Mouse (Mus musculus) retina, embryonic 14.5 days (tissue): ENCODE results near the gene Fgfr2.
A peak's percentile ranks its signal among the peaks of the same experiment; 100 is the strongest.

ENCODE experiments used
- DNase-seq: peaks from one replicate; pipeline ENCODE4 v3.0.0-alpha.2; 2015; ENCODE audit warnings: low spot score

Gene Fgfr2

GRCm38 (mm10) chr7:131826811-131827210, 1296.3 kb downstream of the Fgfr2 start:
- DNase-seq: no peak

GRCm38 (mm10) chr7:131817976-131818375, 1305.2 kb downstream of the Fgfr2 start:
- DNase-seq: no peak

DNA sequence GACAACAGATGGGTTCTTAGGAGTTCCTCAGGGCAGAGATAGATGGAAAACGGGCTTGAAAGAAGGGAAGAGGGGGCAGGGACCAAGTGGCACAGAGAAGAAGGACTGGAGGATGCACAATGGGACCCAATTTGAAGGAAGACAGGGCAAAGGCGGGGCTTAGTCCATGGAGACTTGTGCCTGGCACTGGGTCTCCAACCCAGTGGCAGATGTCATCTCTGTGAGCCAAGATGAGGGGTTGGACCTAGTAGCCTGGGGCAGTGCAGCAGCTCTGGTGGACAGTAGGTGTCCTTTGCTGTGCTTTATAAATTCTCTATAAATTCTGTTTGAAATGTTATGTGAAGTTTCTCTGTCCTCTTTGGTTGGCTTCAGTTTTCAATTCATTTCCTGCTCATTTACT, 1306.5 kb downstream of the Fgfr2 start:
- DNase-seq: no peak

GRCm38 (mm10) chr7:131812116-131812515, 1311.0 kb downstream of the Fgfr2 start:
- no peak for DNase-seq

DNA sequence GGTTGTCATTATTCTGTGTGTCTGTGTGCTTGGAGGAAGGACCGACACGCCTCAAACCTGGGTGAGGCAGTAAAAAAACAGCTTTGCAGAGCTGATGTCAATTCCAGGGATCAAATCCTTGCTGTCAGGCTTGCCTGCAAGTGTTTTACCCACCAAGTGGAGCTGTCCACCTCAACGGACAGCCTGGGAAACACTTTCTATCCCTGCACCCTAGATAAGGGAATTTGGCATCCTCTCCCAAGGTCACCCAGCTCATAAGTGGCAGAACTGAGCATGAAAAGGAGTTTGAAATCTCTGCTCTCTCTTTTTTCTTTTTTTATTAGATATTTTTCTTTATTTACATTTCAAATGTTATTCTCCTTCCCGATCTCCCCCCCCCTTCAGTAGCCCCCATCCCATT, 1312.2 kb downstream of the Fgfr2 start:
- no peak for DNase-seq

DNA sequence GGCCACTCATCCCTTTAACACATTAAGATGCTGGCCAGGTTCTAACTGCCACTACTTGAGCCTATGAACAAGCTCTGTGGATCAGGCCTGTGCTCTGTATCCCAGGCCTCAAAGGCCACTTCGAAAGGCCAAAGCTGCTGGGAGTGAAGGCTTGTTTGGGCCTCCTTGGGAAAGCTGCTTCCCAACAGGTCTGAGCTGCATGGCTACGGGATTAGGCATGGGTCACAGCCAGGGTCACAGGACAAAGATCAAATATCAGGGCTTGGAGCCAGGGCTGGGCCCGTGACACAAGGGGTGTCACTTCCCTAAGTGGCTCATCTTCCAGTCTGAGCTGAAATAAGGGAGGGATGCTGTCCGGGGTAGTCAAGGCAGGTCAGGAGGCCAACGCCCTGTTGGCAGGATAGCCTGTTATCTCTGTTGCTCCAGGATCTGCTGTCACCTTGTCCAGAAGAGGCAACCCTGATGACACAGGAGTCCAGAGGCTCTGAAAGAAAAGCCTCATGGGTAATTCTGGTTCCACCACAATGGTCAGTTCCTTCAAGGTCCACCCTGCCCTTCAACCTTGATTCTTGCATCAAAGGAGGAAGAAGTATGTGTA, 1313.5 kb downstream of the Fgfr2 start:
- DNase-seq: no peak

DNA sequence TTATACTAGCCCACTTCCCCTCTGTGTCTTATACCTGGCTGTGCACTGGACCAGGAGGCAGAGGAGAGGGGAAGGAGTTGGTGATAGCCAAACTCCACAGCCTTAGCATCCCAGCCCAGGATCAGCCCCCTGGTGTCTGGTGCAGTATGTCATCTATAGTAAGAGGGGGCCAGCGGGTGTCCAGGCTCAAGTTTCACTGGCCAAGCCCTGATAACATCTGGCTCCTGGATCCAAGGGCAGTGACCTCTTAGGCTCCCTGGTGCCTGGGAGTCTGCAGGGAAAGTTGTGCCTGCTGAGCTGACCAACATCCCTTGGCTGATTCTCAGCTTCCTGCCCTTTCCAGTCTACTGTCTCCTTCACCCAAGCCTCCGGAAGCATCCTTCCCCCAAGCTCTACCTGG, 1315.9 kb downstream of the Fgfr2 start:
- no peak for DNase-seq

DNA sequence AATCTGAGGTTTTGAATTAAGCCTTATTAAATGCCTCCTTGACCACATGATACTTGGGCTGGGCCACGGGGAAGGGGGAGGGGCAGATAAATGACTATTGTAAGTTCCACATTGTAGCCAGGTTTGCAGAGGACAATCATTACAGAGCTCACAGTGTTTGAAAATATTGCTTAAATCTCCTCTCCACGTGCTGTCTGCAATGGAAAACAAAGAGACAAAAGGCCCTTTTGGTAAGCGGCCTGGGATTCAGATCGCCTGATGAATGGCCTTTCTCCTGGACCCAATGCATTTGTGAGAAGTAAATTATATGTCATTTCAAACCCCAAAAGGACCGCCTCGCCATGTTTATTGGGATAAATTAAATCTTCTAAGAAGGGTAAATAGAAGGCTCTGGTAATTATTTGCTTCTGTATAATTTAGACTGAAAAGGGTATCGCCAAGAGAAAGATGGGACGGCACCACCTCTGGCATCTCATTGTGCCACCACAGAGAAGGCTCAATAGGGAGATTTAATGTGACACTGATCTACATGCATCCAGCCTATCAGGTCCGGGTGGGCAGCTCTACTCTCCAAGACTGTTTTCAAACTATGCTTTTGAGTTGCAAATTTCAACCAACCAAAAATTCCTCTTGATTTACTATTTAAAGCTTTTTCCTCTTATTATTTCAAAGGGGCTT, 1317.5 kb downstream of the Fgfr2 start:
- no peak for DNase-seq

DNA sequence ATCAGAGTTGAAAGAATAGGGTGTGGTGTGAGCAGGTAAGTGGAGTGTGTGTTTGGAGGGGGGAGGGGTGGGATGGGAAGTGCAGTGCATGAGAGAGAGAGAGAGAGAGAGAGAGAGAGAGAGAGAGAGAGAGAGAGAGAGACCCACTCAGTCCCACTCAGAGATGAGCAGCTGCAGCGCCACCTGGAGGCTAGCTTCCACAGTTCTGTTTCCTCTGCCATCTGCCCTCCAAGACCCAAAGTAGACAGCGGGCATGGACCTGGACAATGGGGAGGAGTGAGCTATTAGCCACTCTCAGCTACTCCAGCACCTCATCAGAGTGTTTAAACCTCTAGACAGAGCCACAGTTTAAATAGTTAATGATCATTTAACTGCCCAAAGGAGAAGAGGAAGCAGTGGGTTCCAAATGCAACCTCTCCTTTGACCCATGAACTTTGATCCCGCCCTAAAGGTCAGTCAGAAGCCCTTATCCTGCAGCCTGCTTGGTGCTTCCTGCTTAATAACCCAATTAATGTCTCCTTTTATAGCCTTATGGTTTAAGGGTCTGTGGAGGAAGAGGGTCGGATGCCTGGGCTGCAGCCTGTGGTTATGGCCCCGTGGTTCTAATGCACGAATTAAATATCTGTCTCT, 1322.6 kb downstream of the Fgfr2 start:
- DNase-seq: peak; percentile 76

- no peak for DNase-seq
These were observed 1326.0 kb downstream of the Fgfr2 start for GRCm38 (mm10) chr7:131797161-131797560.

DNA sequence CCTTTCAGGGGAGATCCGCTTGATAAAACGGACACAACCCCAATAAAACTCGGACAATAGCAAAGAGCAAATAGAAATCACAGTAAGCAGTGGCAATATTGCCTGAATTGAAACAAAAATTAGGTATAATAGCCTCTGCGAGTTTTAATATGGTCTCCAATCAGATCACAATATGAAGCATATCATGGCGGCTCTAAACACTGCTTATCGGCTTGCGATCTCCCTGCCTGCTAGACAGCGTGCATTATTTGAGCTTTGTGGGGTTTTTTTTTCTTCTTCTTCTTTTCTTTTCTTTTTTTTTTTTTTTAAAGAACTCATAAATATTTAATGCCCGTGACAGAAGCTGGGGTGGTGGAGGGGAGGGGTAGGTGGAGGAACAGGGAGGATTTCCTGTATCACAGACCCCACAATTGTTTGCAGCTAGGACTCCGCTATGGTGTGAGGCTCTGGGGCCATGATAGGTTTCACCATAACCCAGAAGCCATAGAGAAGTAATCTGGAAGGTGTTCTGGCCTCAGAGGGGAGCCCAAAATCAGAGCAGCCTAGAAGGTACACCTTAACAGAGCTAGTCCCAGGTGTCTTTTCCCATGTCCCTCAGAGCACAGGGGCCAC, 1334.4 kb downstream of the Fgfr2 start:
- DNase-seq: no peak

DNA sequence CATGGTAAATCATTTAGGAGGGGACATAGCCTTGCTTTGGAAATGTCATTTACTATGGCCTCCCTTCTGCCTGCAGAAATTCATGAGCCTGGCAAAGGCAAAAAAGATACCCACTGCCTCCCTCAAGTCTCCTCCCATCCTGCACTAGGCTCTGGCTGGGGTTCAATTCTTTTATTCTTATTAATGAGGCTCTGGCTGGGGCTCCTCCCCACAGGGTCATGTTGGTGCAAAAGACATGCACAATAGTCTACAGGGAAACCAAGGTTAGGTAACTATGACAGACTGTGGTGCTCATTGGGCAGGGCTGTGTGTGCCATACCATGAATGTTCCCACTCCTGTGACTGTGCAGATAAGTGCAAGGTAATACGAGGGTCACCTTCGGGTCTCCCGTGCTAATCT, 1337.4 kb downstream of the Fgfr2 start:
- no peak for DNase-seq

DNA sequence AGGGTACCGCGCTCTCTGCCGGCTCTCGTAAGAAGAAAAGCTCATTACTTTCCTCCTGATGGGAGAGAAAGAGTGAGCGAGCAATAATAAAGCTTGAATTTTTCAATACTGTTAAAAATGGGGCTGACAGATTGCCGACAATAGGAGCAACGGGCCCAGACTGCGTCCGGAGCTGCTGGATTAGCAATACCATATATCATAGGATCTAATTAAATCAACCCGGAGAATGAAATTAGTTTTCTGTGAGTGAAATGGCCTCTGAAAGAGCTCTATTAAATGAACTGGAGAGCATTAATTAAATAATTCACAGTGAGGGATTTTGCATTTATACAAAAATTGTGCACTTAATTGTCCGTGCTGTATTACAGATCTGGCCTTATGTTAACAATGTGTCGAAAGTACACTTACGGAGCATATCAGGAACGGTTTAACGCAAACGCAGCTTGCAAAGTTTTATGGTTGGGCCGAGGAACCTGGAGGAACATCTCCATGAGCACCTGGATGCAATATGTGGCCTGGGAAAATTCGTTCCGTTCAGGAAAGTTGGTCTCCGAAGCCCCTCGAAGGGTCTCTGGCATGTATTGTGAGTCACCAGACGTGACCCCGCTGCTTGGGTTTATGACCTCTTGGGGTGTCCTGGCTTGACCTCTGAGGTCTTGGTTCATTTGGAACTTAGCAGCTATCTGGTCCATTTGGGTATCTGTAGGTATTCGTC, 1344.7 kb downstream of the Fgfr2 start:
- DNase-seq: peak; percentile 51

DNA sequence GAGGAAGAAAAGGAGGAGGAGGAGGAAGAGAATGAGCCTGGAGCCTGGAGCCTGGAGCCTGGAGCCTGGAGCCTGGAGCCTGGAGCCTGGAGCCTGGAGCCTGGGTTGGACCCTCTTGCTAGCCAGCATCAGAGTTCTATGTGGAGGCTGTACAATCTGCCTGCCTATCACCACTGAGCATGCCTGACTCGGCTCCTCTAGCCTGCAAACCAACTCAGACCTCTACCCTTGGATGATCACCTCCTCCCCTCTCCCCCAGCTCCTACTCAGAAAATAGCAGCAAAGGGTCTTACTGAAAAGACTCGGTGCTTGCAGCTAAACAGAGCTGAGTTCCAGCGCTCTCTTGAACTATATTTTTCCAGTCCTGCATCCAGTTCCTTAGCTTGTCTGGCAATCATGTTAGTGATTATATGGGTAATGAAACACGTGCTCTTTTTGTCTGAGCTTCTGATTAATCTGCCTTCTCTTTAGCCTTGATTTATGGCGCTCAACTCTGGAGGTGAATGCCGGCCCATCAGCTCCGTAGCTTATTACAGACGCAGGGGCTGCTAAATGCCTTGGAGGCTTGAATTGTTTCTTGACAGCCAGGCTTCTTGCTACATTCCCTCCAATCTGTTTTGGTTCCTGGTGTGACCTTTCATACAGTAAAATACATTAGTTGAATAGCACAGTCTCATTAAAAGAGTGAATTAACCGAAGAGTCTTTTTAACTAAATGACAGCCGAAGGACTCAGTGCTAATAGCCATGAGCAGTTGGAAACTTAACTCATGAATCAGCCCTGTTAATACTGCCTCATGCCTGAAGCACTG, 1345.5 kb downstream of the Fgfr2 start:
- DNase-seq: peak; percentile 57

- DNase-seq: no peak
These were observed 1346.9 kb downstream of the Fgfr2 start for GRCm38 (mm10) chr7:131776191-131776752.

DNA sequence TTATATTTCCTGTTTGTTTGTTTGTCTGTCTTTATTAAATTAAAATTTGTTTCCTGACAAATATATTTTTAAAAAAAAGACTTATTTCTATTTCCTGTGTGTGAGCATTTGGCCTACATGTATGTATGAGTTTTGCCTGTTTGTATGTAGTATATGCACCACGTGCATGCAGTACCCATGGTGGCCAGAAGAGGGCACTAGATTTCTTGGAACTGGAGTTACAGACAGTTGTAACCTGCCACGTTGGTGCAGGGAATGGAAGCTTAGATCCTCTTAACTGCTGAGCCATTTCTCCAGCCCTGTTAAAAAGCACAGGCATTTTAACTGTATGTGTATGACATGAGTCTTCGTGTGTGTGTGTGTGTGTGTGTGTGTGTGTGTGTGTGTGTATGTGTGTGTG, 1365.2 kb downstream of the Fgfr2 start:
- no peak for DNase-seq

GRCm38 (mm10) chr7:131747152-131748010, 1375.8 kb downstream of the Fgfr2 start:
- peak; percentile 47 for DNase-seq

DNA sequence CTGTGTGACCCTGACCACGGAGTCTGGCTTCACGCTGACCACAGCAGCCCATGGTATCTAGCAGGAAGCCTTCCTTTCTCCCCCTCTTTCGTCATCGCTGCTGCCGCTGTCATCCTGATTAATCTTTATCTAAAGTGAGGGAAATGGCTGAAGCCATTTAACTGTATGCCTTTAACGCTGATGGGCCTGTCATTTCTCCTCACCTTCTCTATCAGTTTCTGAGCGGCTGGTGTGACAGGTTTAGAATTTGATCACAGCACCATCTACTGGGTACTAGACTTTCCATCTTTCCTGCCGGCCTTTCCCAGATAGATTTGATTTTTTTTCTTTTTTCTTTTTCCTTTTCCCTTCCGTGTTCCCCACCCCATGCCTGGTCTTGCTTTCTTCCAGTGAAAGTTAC, 1376.4 kb downstream of the Fgfr2 start:
- peak; percentile 69 for DNase-seq

GRCm38 (mm10) chr7:131743193-131743592, 1380.0 kb downstream of the Fgfr2 start:
- no peak for DNase-seq
